Mouse (Mus musculus) lung, postnatal 0 days (tissue): ENCODE data around the gene Ntrk2. TPM values are rescaled to one million over a fixed set of nuclear protein-coding genes. Genes with fewer than 3 reads are reported as not detected.
"Not testable (repeated sequence)": the region's sequence is repeated elsewhere in the genome, so short reads cannot be mapped to it uniquely, and the experiment has no call there.

Experiments
- ATAC-seq: fragments of 200-750 bp; cut with Nextera tagmentation; 2 replicates; pipeline ENCODE4 v1.8.0; 2017; ENCODE audit warnings: moderate library complexity
- DNase-seq: peaks from one replicate; pipeline ENCODE4 v3.0.0-alpha.2; 2016; ENCODE audit warnings: low spot score
- H3K27ac ChIP-seq: fragments of 300-500 bp; sonication (generic); 2 replicates; pipeline ENCODE4 v1.5.1; 2014; ENCODE audit warnings: antibody characterized with exemption, mild to moderate bottlenecking, low read length, mixed read lengths
- H3K27me3 ChIP-seq: fragments of 300-500 bp; sonication (generic); replicated peaks from 2 replicates; pipeline ENCODE4 v1.6.1; 2014; ENCODE audit warnings: low read length, mixed read lengths; ENCODE audit not compliant: insufficient read depth
- H3K36me3 ChIP-seq: fragments of 300-500 bp; sonication (generic); 2 replicates; pipeline ENCODE4 v1.6.1; 2014; ENCODE audit warnings: low read length, mixed read lengths; ENCODE audit not compliant: insufficient read depth
- H3K4me1 ChIP-seq: fragments of 300-500 bp; sonication (generic); 2 replicates; pipeline ENCODE4 v1.6.1; 2014; ENCODE audit warnings: antibody characterized with exemption, low read depth, low read length, mixed read lengths; ENCODE audit not compliant: insufficient read depth
- H3K4me2 ChIP-seq: fragments of 300-500 bp; sonication (generic); replicated peaks from 2 replicates; pipeline ENCODE4 v1.6.1; 2014; ENCODE audit warnings: low read depth, mild to moderate bottlenecking, low read length, moderate library complexity, mixed read lengths
- H3K4me3 ChIP-seq: fragments of 300-500 bp; sonication (generic); 2 replicates; pipeline ENCODE4 v1.5.1; 2014; ENCODE audit warnings: low read depth, low read length
- H3K9ac ChIP-seq: fragments of 300-500 bp; sonication (generic); replicated peaks from 2 replicates; pipeline ENCODE4 v1.6.1; 2014; ENCODE audit warnings: low read depth, mild to moderate bottlenecking
- H3K9me3 ChIP-seq: fragments of 300-500 bp; sonication (generic); 2 replicates; pipeline ENCODE4 v1.6.1; 2016; ENCODE audit warnings: low read length, mixed read lengths
- CTCF ChIP-seq: IDR thresholded peaks from 2 replicates; pipeline ENCODE4 v1.5.1; 2016; ENCODE audit warnings: antibody characterized with exemption, mild to moderate bottlenecking
- EP300 ChIP-seq: IDR thresholded peaks from 2 replicates; pipeline ENCODE4 v1.6.1; 2016; ENCODE audit warnings: antibody characterized with exemption, mild to moderate bottlenecking, control low read depth
- WGBS: fragments of 180-500 bp; shearing (Covaris S2); extraction: QIAGEN DNeasy Blood & Tissue Kit; methylation state at CpG from one replicate; pipeline ENCODE4 v1.1.7; 2014; 5-methylcytosine and 5-hydroxymethylcytosine counted together
- polyA plus RNA-seq: library from polyadenylated mRNA; unstranded; fragments of >200 nt; fragmentation: Nextera tagmentation; extraction: Ambion mirVana; gene quantifications from 2 replicates; pipeline ENCODE4 v1.2.1, GENCODE M21; 2015

Gene Ntrk2
- polyA plus RNA-seq, 1 experiment from 2014 or later, result 2.9 TPM

- Histone ChIP-seq H3K4me2 (no peak overlapping the region), H3K27me3 (no peaks in the 10 kb centered on the region), H3K27ac (no peak overlapping the region), H3K4me3 (no peak overlapping the region), H3K9ac (no peak overlapping the region), H3K36me3 (no peaks in the 10 kb centered on the region), H3K4me1 (no peaks in the 10 kb centered on the region), H3K9me3 (no peaks in the 10 kb centered on the region)
- TF ChIP-seq CTCF, result no peak
- TF ChIP-seq EP300, result no peak
- DNase-seq, result no peak
- WGBS, result 19% methylated on average over 4 of the region's 4 CpGs
- no peak for ATAC-seq
Observed at GRCm38 (mm10) chr13:59092858-59093154, 286.4 kb downstream of the Ntrk2 start.

DNA sequence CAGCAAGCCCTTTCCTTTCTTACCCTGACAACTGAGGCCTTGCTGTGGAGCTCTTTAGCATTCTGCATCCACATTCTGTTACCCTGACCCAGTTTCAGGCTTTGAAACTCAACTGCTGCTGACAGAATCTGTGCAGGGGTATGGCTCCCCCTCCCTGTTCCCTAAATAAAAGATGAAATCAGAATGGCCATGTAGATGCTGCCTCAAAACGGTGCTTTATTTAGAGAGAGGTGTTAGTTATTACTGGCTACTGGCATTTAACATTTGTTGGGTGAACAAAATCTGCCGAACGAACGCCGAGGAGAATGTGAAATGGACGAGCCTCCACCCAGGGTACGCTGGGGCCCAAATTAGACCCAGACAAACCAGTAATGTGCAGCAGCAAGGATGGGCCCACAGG, 288.4 kb downstream of the Ntrk2 start:
- no peaks in the 10 kb centered on the region for H3K27me3 ChIP-seq
- H3K9me3 ChIP-seq, result no peaks in the 10 kb centered on the region
- no peaks in the 10 kb centered on the region for H3K36me3 ChIP-seq
- no peak overlapping the region for H3K4me2 ChIP-seq
- H3K4me1 ChIP-seq, result no peaks in the 10 kb centered on the region
- ATAC-seq, result no peak
- H3K9ac ChIP-seq, result no peak overlapping the region
- no peak overlapping the region for H3K27ac ChIP-seq
- no peak overlapping the region for H3K4me3 ChIP-seq
- WGBS, result 86% methylated on average over 7 of the region's 7 CpGs
- no peak for TF ChIP-seq CTCF
- no peak for TF ChIP-seq EP300
- no peak for DNase-seq

DNA sequence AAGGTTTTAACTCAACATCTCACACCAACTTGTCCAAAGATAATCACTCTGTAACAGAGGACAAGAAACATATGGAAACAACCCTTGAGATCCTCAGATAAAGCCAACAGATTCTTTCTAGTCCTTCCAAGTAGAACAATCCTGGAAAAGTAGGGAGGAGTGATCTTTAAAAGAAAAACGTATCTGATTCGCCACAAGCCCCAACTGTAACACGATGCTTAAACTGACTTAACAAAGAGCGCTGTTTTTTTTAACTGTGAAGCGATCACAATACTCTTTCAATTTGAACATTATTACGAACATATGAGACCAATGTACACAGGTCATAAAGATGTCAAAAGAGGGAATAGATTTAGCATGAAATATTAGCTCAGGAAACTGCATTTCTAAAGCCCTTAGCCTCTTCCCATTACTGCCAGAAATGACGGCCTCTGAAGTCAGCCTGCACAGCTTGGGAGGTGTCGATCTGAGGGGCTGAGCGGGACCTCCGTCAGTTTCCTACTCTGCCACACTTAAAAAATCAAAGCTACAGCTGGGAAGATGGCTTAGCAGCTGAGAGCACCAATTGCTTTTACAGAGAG, 289.5 kb downstream of the Ntrk2 start:
- H3K4me2 ChIP-seq, result no peak overlapping the region
- ATAC-seq, result peak; percentile 11; the same call in 1 of the 2 replicates

DNA sequence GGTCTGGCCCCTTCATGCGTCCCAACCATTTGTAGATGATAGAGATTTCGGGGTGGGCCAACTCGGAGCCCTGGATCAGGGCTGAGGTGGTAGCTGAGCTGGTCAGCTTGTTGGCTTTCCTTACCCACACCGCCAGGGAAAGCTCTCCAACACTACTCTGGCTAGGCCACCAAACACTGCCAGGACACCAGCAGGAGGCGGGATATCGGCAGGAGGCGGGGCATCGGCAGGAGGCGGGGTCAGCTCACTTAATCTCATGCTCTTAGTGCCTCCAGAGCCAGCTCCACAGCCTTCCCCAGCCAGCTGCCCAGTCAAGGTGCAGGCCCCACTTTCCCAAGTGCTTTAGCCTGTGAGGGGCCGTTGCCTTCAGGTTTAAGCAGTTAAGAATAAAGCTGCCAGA, 293.7 kb downstream of the Ntrk2 start:
- no peak overlapping the region for H3K27ac ChIP-seq
- H3K27me3 ChIP-seq, result no peaks in the 10 kb centered on the region
- H3K36me3 ChIP-seq, result no peaks in the 10 kb centered on the region
- H3K4me2 ChIP-seq, result no peak overlapping the region
- H3K9me3 ChIP-seq, result no peaks in the 10 kb centered on the region
- 42% methylated on average over 10 of the region's 10 CpGs for WGBS
- H3K9ac ChIP-seq, result no peak overlapping the region
- no peak for TF ChIP-seq EP300
- no peak for TF ChIP-seq CTCF
- no peak overlapping the region for H3K4me3 ChIP-seq
- H3K4me1 ChIP-seq, result no peaks in the 10 kb centered on the region
- ATAC-seq (no peak), DNase-seq (no peak)

More for the DNA sequence above, 289.5 kb downstream of the Ntrk2 start:
- Histone ChIP-seq H3K27ac (no peak overlapping the region), H3K9ac (no peak overlapping the region), H3K4me1 (no peaks in the 10 kb centered on the region), H3K27me3 (no peaks in the 10 kb centered on the region), H3K9me3 (no peaks in the 10 kb centered on the region), H3K36me3 (no peaks in the 10 kb centered on the region), H3K4me3 (no peak overlapping the region)
- peak; percentile 58 for DNase-seq
- WGBS, result 24% methylated on average over 10 of the region's 10 CpGs
- TF ChIP-seq EP300 (no peak), CTCF (no peak)

- H3K36me3 ChIP-seq, DNase-seq, H3K9ac ChIP-seq, H3K4me3 ChIP-seq, H3K27ac ChIP-seq, H3K9me3 ChIP-seq, H3K4me2 ChIP-seq, H3K4me1 ChIP-seq, H3K27me3 ChIP-seq, ATAC-seq: not testable (repeated sequence)
- 87% methylated on average over 10 of the region's 10 CpGs for WGBS
Observed at GRCm38 (mm10) chr13:59107791-59108190, 301.4 kb downstream of the Ntrk2 start.

DNA sequence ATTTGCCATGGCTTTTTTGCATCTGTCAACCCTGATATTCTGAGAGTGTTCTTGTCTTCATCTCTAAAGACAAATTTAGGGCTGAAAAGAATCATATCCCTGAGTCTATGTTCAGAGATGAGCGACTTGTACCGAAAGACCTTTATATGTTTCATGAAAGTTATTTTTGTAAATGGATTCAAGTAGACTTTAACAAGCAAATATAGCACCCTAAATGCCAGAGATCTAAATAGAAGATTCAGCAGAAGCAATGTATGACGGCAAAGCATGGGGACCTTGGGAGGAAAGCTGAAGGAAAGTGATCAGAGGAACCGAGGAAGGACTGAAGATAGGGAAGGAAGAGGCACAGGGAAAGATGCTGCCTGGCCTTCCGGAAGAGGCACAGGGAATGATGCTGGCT, 303.7 kb downstream of the Ntrk2 start:
- no peak overlapping the region for H3K4me2 ChIP-seq
- TF ChIP-seq CTCF, result no peak
- H3K4me3 ChIP-seq, result no peak overlapping the region
- H3K36me3 ChIP-seq, result no peaks in the 10 kb centered on the region
- no peak overlapping the region for H3K9ac ChIP-seq
- WGBS, result 90% methylated on average over 5 of the region's 5 CpGs
- no peak for ATAC-seq
- H3K27ac ChIP-seq, result no peak overlapping the region
- H3K9me3 ChIP-seq, result peaks cover 3% of the 10 kb centered on the region; the same call in 1 of the 2 replicates
- no peak for DNase-seq
- H3K4me1 ChIP-seq, result no peaks in the 10 kb centered on the region
- H3K27me3 ChIP-seq, result no peaks in the 10 kb centered on the region

DNA sequence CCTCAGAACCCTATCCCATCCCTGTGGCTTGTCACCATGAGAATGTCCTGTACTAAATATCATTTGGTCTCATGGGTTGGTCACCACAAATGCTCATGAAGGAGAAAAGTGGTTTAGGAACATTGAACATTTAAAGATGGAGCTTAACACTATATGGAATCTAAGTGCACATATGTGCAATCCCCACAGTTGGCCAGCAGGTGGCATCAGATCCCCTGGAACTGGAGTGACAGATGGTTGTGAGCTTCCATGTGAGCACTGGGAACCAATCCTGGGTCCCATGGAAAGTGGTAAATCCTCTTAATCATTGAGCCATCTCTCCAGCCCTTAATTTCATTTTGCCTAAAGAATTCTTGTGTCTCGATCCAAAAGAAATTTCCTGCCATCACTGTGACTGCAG, 308.3 kb downstream of the Ntrk2 start:
- no peak overlapping the region for H3K9ac ChIP-seq
- no peak for TF ChIP-seq CTCF
- TF ChIP-seq EP300, result no peak
- no peaks in the 10 kb centered on the region for H3K27me3 ChIP-seq
- H3K36me3 ChIP-seq, result no peaks in the 10 kb centered on the region
- no peak overlapping the region for H3K27ac ChIP-seq
- H3K4me3 ChIP-seq, result no peak overlapping the region
- peaks cover 3% of the 10 kb centered on the region; the same call in 1 of the 2 replicates for H3K9me3 ChIP-seq
- H3K4me1 ChIP-seq, result no peaks in the 10 kb centered on the region
- WGBS, result 93% methylated on average over 1 of the region's 1 CpGs
- no peak overlapping the region for H3K4me2 ChIP-seq
- DNase-seq, result no peak
- no peak for ATAC-seq
